Mouse (Mus musculus) lung, postnatal 0 days (tissue): ENCODE data around the gene Dctn3. TPM values are rescaled to one million over a fixed set of nuclear protein-coding genes. Genes with fewer than 3 reads are reported as not detected.

Experiments
- ATAC-seq: fragments of 200-750 bp; cut with Nextera tagmentation; 2 replicates; pipeline ENCODE4 v1.8.0; 2017; ENCODE audit warnings: moderate library complexity
- DNase-seq: peaks from one replicate; pipeline ENCODE4 v3.0.0-alpha.2; 2016; ENCODE audit warnings: low spot score
- H3K27ac ChIP-seq: fragments of 300-500 bp; sonication (generic); 2 replicates; pipeline ENCODE4 v1.5.1; 2014; ENCODE audit warnings: antibody characterized with exemption, mild to moderate bottlenecking, low read length, mixed read lengths
- H3K27me3 ChIP-seq: fragments of 300-500 bp; sonication (generic); replicated peaks from 2 replicates; pipeline ENCODE4 v1.6.1; 2014; ENCODE audit warnings: low read length, mixed read lengths; ENCODE audit not compliant: insufficient read depth
- H3K36me3 ChIP-seq: fragments of 300-500 bp; sonication (generic); 2 replicates; pipeline ENCODE4 v1.6.1; 2014; ENCODE audit warnings: low read length, mixed read lengths; ENCODE audit not compliant: insufficient read depth
- H3K4me1 ChIP-seq: fragments of 300-500 bp; sonication (generic); 2 replicates; pipeline ENCODE4 v1.6.1; 2014; ENCODE audit warnings: antibody characterized with exemption, low read depth, low read length, mixed read lengths; ENCODE audit not compliant: insufficient read depth
- H3K4me2 ChIP-seq: fragments of 300-500 bp; sonication (generic); replicated peaks from 2 replicates; pipeline ENCODE4 v1.6.1; 2014; ENCODE audit warnings: low read depth, mild to moderate bottlenecking, low read length, moderate library complexity, mixed read lengths
- H3K4me3 ChIP-seq: fragments of 300-500 bp; sonication (generic); 2 replicates; pipeline ENCODE4 v1.5.1; 2014; ENCODE audit warnings: low read depth, low read length
- H3K9ac ChIP-seq: fragments of 300-500 bp; sonication (generic); replicated peaks from 2 replicates; pipeline ENCODE4 v1.6.1; 2014; ENCODE audit warnings: low read depth, mild to moderate bottlenecking
- H3K9me3 ChIP-seq: fragments of 300-500 bp; sonication (generic); 2 replicates; pipeline ENCODE4 v1.6.1; 2016; ENCODE audit warnings: low read length, mixed read lengths
- CTCF ChIP-seq: IDR thresholded peaks from 2 replicates; pipeline ENCODE4 v1.5.1; 2016; ENCODE audit warnings: antibody characterized with exemption, mild to moderate bottlenecking
- EP300 ChIP-seq: IDR thresholded peaks from 2 replicates; pipeline ENCODE4 v1.6.1; 2016; ENCODE audit warnings: antibody characterized with exemption, mild to moderate bottlenecking, control low read depth
- whole genome bisulfite sequencing: fragments of 180-500 bp; shearing (Covaris S2); extraction: QIAGEN DNeasy Blood & Tissue Kit; methylation state at CpG from one replicate; pipeline ENCODE4 v1.1.7; 2014; 5-methylcytosine and 5-hydroxymethylcytosine counted together
- polyA plus RNA-seq: library from polyadenylated mRNA; unstranded; fragments of >200 nt; fragmentation: Nextera tagmentation; extraction: Ambion mirVana; gene quantifications from 2 replicates; pipeline ENCODE4 v1.2.1, GENCODE M21; 2015

The Dctn3 gene
- polyA plus RNA-seq, 1 experiment from 2014 or later, result 151 TPM

DNA sequence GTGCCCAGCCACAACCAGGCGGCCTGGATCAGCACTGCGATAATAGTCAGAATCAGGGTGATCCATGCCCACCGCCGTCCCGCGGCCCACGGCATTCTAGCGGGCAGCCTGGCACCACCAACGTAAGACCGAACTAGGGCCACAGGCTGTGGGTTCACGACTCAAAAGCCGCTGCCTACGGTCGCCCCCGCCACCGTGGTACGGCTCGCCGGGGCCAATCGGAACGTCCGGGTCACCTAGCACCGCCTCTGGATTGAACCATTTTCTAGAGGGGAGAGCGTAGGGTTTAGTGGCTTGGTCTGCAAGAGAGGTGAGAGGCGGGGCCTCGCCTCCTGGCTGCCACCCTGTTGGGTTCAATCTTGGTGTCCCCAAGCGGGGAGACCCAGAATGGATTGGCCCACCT lies 18.2 kb upstream of the Dctn3 start:
- Histone ChIP-seq H3K36me3 (no peaks in the 10 kb centered on the region), H3K4me3 (peak overlapping the region; percentile 56), H3K9ac (peak overlapping the region; percentile 51), H3K4me1 (peaks cover 7% of the 10 kb centered on the region; the same call in 1 of the 2 replicates), H3K27ac (peak overlapping the region; percentile 84), H3K27me3 (no peaks in the 10 kb centered on the region), H3K9me3 (no peaks in the 10 kb centered on the region), H3K4me2 (peak overlapping the region; percentile 70)
- peak; percentile 98 for ATAC-seq
- peak; percentile 95 for DNase-seq
- WGBS, result under 1% methylated on average over 27 of the region's 27 CpGs
- TF ChIP-seq CTCF (peak; percentile 37), EP300 (no peak)

DNA sequence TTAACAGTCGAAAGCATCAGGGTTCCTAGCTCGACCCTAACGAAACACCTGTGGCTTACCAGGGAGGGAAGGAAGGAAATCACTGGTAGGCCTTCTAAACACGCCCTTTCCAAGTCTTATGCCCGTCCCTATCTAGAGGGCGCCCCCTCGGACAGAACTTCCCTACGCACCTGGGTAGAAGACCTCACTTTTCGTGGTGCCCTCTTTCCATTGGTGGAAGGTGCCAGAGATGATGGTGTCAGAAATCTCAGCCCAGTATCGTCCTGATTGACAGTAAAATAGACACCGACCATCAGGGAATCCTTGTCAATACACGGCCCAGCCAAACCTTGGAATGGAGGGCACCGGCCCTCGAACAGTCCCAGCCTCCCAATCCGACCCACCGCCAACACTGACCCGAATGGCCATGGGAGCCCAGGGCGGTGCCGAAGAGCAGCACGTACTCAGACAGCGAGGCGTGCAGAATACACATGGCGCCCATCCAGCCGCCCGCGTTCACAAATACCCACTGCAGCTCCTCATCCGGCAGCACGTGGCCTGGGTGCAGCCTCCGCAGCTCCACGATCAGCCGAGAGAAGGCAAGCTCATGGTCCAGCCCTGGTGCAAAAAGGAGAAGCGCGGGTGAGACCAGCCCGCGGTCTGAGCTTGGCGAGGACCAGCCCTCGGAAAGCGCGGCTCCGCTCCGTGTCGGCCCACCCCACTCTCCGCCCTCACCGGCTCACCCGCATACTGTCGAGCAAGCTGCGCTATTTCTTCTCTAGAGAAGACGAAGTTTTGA lies 17.6 kb upstream of the Dctn3 start:
- H3K4me1 ChIP-seq, result peaks cover 7% of the 10 kb centered on the region; the same call in 1 of the 2 replicates
- H3K9ac ChIP-seq, result peak overlapping the region; percentile 51
- H3K36me3 ChIP-seq, result no peaks in the 10 kb centered on the region
- ATAC-seq (peak; percentile 80), DNase-seq (peak; percentile 28)
- H3K4me3 ChIP-seq, result peak overlapping the region; percentile 56
- H3K27me3 ChIP-seq, result no peaks in the 10 kb centered on the region
- no peak for TF ChIP-seq EP300
- peak; percentile 34 for TF ChIP-seq CTCF
- WGBS, result 3% methylated on average over 48 of the region's 48 CpGs
- H3K9me3 ChIP-seq, result no peaks in the 10 kb centered on the region
- peak overlapping the region; percentile 84 for H3K27ac ChIP-seq
- H3K4me2 ChIP-seq, result peak overlapping the region; percentile 70

DNA sequence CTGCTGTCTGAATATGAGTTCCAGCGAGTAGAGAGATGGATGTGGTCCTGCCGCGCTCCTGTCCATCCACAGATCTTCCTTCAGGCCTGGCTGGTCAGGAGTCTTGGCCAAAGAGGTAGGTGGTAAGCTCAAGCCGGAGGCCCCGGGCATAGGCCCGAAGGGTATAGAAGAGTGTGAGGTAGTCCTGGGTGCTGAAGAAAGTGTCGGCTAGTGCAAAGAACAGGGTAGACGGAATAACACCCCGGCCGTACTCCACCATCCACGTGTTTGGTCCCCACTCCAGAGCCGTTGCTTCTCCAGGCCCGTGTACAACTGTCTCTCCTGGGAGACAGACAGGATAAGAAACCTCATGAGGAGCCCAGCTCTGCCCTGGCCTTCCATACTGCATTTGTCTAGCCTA lies 16.3 kb upstream of the Dctn3 start:
- no peak overlapping the region for H3K9ac ChIP-seq
- 92% methylated on average over 13 of the region's 13 CpGs for WGBS
- DNase-seq, result no peak
- no peaks in the 10 kb centered on the region for H3K9me3 ChIP-seq
- H3K27me3 ChIP-seq, result no peaks in the 10 kb centered on the region
- TF ChIP-seq EP300 (no peak), CTCF (no peak)
- H3K36me3 ChIP-seq, result no peaks in the 10 kb centered on the region
- H3K27ac ChIP-seq, result no peak overlapping the region
- ATAC-seq, result no peak
- H3K4me2 ChIP-seq, result no peak overlapping the region
- H3K4me3 ChIP-seq, result no peak overlapping the region
- H3K4me1 ChIP-seq, result peaks cover 7% of the 10 kb centered on the region; the same call in 1 of the 2 replicates

DNA sequence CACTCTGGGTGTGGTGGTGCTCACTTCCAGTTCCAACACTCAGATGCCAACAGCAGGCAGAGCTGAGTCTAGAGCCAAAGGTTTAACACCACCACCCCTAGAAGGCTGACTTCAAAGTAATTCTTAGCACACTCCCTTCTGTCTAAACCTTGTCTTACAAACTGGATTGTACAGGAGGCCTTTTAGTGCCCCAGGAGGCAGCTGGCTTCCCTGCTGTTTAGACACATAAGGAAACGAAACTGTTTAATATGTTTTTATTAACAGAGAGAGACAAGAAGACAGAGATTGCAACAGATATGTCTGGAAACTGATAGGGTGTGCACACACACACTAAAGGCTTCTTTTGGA lies 15.3 kb upstream of the Dctn3 start:
- no peaks in the 10 kb centered on the region for H3K36me3 ChIP-seq
- H3K4me2 ChIP-seq, result no peak overlapping the region
- no peak for TF ChIP-seq EP300
- TF ChIP-seq CTCF, result no peak
- ATAC-seq (no peak), DNase-seq (peak; percentile 31)
- H3K27ac ChIP-seq, result no peak overlapping the region
- H3K9me3 ChIP-seq, result no peaks in the 10 kb centered on the region
- H3K4me1 ChIP-seq, result peaks cover 7% of the 10 kb centered on the region; the same call in 1 of the 2 replicates
- H3K9ac ChIP-seq, result no peak overlapping the region
- H3K4me3 ChIP-seq, result no peak overlapping the region
- H3K27me3 ChIP-seq, result peaks cover under 1% of the 10 kb centered on the region; the same call in 1 of the 2 replicates
- WGBS, result 65% methylated on average over 1 of the region's 1 CpGs

DNA sequence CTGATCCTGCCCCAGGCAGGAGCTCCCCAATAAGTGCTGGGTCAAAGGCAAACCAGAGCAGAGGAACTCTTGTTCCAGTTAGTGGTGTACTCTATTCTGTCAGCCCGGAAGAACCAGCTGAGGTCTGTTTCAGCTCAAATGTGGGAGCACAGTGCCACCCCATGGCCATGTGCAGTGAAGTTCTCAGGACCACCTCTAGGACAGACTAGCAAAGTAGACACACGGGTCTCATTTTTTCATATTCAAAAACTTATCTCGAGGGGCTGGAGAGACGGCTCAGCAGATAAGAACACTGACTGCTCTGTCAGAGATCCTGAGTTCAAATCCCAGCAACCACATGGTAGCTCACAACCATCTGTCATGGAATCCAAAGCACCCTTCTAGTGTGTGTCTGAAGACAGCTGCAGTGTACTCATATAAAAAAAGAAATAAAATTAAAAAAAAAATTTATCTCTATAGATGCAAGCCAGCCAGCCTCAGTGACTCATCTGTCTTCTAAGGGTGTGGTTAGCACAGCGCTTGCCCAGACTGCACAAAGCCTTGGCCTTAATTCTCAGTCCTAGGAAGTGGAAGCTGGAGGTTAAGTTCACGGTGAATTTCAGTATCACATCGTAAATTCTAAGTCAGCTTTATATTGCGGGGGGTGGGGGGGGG lies 14.8 kb upstream of the Dctn3 start:
- TF ChIP-seq CTCF (peak; percentile 89), EP300 (no peak)
- no peaks in the 10 kb centered on the region for H3K9me3 ChIP-seq
- no peak overlapping the region for H3K27ac ChIP-seq
- DNase-seq (peak; percentile 86), ATAC-seq (peak; percentile 47)
- WGBS, result 31% methylated on average over 8 of the region's 8 CpGs
- H3K9ac ChIP-seq, result no peak overlapping the region
- peaks cover 7% of the 10 kb centered on the region; the same call in 1 of the 2 replicates for H3K4me1 ChIP-seq
- no peak overlapping the region for H3K4me3 ChIP-seq
- peaks cover 6% of the 10 kb centered on the region; the same call in 1 of the 2 replicates for H3K27me3 ChIP-seq
- no peaks in the 10 kb centered on the region for H3K36me3 ChIP-seq
- H3K4me2 ChIP-seq, result no peak overlapping the region

DNA sequence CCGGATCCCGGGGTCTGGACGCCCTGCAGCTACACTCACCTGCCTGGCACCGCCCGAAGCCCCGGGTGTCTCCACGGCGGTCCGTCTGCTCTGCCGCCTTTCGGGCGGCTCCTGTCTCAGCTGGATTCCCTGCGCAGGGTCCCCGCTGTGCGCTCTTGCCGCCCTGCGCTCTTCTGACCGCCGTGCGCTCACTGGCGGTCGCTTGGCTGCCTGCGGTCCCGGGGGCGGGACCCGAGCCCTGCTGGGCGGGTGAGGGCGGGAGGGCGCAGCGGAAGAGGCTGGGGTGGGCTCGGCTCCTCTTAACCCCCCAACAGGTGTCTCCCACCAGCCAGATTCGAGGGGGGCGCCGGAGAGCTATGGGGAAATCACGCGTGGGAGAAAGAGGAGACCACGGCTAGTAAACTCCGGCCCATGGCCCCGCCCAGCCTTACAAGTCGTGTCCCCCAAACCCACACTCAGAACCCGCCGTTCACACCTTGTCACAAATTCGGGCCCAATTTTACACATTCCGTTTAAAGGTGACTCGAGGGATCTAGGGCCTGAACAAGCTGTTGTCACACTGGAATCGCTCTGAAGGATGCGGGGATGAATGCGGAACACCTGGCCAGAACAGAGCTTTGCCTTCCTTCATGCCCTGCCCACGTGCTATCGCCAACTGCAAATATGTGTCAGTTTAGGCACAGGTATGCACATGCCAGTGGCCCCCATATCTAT lies 8.2 kb upstream of the Dctn3 start, which contains the start of gene Arid3c:
Arid3c (minus strand) TSS at position 91 of the 714 bp plus-strand sequence.
- no peaks in the 10 kb centered on the region for H3K4me1 ChIP-seq
- ATAC-seq, result no peak
- H3K27me3 ChIP-seq, result peaks cover 53% of the 10 kb centered on the region
- H3K4me3 ChIP-seq, result peak within 1 kb of the TSS; percentile 19; the same call in 1 of the 2 replicates
- H3K4me2 ChIP-seq, result peak within 1 kb of the TSS; percentile 51
- WGBS, result under 1% methylated on average over 49 of the region's 50 CpGs
- H3K9ac ChIP-seq, result no peak within 1 kb of the TSS
- peak; percentile 6 for DNase-seq
- TF ChIP-seq EP300 (no peak), CTCF (no peak)
- no peaks in the 10 kb centered on the region for H3K9me3 ChIP-seq
- no peaks in the 10 kb centered on the region for H3K36me3 ChIP-seq
- no peak within 1 kb of the TSS for H3K27ac ChIP-seq
